Mouse (Mus musculus) hindbrain, postnatal 0 days (tissue): ENCODE measurements around the gene Arhgap11a. TPM values are rescaled to one million over a fixed set of nuclear protein-coding genes. Genes with fewer than 3 reads are reported as not detected.
A peak's percentile ranks its signal among the peaks of the same experiment; 100 is the strongest.

Source experiments
- ATAC-seq: fragments of 200-750 bp; cut with Nextera tagmentation; 2 replicates; pipeline ENCODE4 v1.8.0; 2017; ENCODE audit warnings: mild to moderate bottlenecking, moderate TSS enrichment, moderate library complexity
- DNase-seq: peaks from one replicate; pipeline ENCODE4 v3.0.0-alpha.2; 2015; ENCODE audit warnings: low spot score
- H3K27ac ChIP-seq: fragments of 300-500 bp; sonication (generic); 2 replicates; pipeline ENCODE4 v1.5.1; 2014; ENCODE audit warnings: mild to moderate bottlenecking
- H3K27me3 ChIP-seq: fragments of 300-500 bp; sonication (generic); 2 replicates; pipeline ENCODE4 v1.6.1; 2014; ENCODE audit warnings: low read length, mixed read lengths; ENCODE audit not compliant: insufficient read depth
- H3K36me3 ChIP-seq: fragments of 300-500 bp; sonication (generic); 2 replicates; pipeline ENCODE4 v1.6.1; 2014; ENCODE audit warnings: low read length, mixed read lengths; ENCODE audit not compliant: insufficient read depth
- H3K4me1 ChIP-seq: fragments of 300-500 bp; sonication (generic); 2 replicates; pipeline ENCODE4 v1.6.1; 2014; ENCODE audit warnings: antibody characterized with exemption, low read length, mixed read lengths; ENCODE audit not compliant: insufficient read depth
- H3K4me2 ChIP-seq: fragments of 300-500 bp; sonication (generic); 2 replicates; pipeline ENCODE4 v1.6.1; 2014; ENCODE audit warnings: low read depth, mild to moderate bottlenecking, low read length, moderate library complexity, mixed read lengths
- H3K4me3 ChIP-seq: fragments of 300-500 bp; sonication (generic); 2 replicates; pipeline ENCODE4 v1.5.1; 2014; ENCODE audit warnings: low read length
- H3K9ac ChIP-seq: fragments of 300-500 bp; sonication (generic); replicated peaks from 2 replicates; pipeline ENCODE4 v1.6.1; 2014; ENCODE audit warnings: mild to moderate bottlenecking, low read length, moderate library complexity, mixed read lengths
- H3K9me3 ChIP-seq: fragments of 300-500 bp; sonication (generic); 2 replicates; pipeline ENCODE4 v1.6.1; 2016; ENCODE audit warnings: low read length, mixed read lengths
- CTCF ChIP-seq: IDR thresholded peaks from 2 replicates; pipeline ENCODE4 v1.5.1; 2016; ENCODE audit warnings: antibody characterized with exemption, control low read depth, low read depth
- WGBS: fragments of 180-500 bp; shearing (Covaris S2); extraction: QIAGEN DNeasy Blood & Tissue Kit; methylation state at CpG from one replicate; pipeline ENCODE4 v1.1.7; 2014; 5-methylcytosine and 5-hydroxymethylcytosine counted together
- polyA plus RNA-seq: library from polyadenylated mRNA; unstranded; fragments of >200 nt; fragmentation: Nextera tagmentation; extraction: Ambion mirVana; gene quantifications from 2 replicates; pipeline ENCODE4 v1.2.1, GENCODE M21; 2015
- total RNA-seq: library from RNA; depleted of rRNA; stranded (reverse); fragments of >200 nt; gene quantifications from 2 replicates; pipeline ENCODE4 v1.2.3, GENCODE M21; 2014; rRNA removed

Gene Arhgap11a
- total RNA-seq: 1.8 and 2.2 TPM in 2 replicates
- polyA plus RNA-seq: 6.5 and 6.7 TPM in 2 replicates

GRCm38 (mm10) chr2:113848245-113849121 lies at the start of gene Arhgap11a:
TSS of gene Arhgap11a (minus strand) at chr2:113848661.
- H3K9ac ChIP-seq: peak within 1 kb of the TSS; percentile 53
- no peaks in the 10 kb centered on the region for H3K27me3 ChIP-seq
- DNase-seq: peak; percentile 98
- no peaks in the 10 kb centered on the region for H3K36me3 ChIP-seq
- H3K9me3 ChIP-seq: no peaks in the 10 kb centered on the region
- no peak for TF ChIP-seq CTCF
- H3K27ac ChIP-seq: peak within 1 kb of the TSS; percentile 76
- H3K4me1 ChIP-seq: no peaks in the 10 kb centered on the region; the same call in 1 of the 2 replicates
- peak within 1 kb of the TSS; percentile 98 for H3K4me2 ChIP-seq
- peak; percentile 98 for ATAC-seq
- under 1% methylated on average over 48 of the region's 48 CpGs for WGBS
- peak within 1 kb of the TSS; percentile 81 for H3K4me3 ChIP-seq

GRCm38 (mm10) chr2:113893385-113894122 lies 45.1 kb upstream of the Arhgap11a start:
- no peak overlapping the region for H3K4me2 ChIP-seq
- no peak overlapping the region for H3K27ac ChIP-seq
- no peaks in the 10 kb centered on the region for H3K36me3 ChIP-seq
- TF ChIP-seq CTCF: no peak
- DNase-seq (no peak), ATAC-seq (no peak)
- H3K9ac ChIP-seq: no peak overlapping the region
- H3K4me1 ChIP-seq: no peaks in the 10 kb centered on the region
- no peaks in the 10 kb centered on the region for H3K27me3 ChIP-seq
- WGBS: 83% methylated on average over 10 of the region's 12 CpGs
- H3K9me3 ChIP-seq: no peaks in the 10 kb centered on the region
- H3K4me3 ChIP-seq: no peak overlapping the region

- H3K27me3 ChIP-seq: no peaks in the 10 kb centered on the region
- H3K4me3 ChIP-seq: no peak overlapping the region
- no peak for ATAC-seq
- no peak for DNase-seq
- no peak overlapping the region for H3K9ac ChIP-seq
- no peak for TF ChIP-seq CTCF
- 46% methylated on average over 4 of the region's 4 CpGs for WGBS
- H3K27ac ChIP-seq: no peak overlapping the region
- H3K36me3 ChIP-seq: no peaks in the 10 kb centered on the region
- no peaks in the 10 kb centered on the region for H3K9me3 ChIP-seq
- H3K4me1 ChIP-seq: no peaks in the 10 kb centered on the region
- no peak overlapping the region for H3K4me2 ChIP-seq
Measured at GRCm38 (mm10) chr2:113887166-113887565, 38.7 kb upstream of the Arhgap11a start.

GRCm38 (mm10) chr2:113886061-113886460 lies 37.6 kb upstream of the Arhgap11a start:
- Histone ChIP-seq H3K4me3 (no peak overlapping the region), H3K27me3 (no peaks in the 10 kb centered on the region), H3K27ac (no peak overlapping the region), H3K9me3 (no peaks in the 10 kb centered on the region), H3K4me1 (no peaks in the 10 kb centered on the region), H3K36me3 (no peaks in the 10 kb centered on the region), H3K4me2 (no peak overlapping the region), H3K9ac (no peak overlapping the region)
- WGBS: 73% methylated on average over 1 of the region's 1 CpGs
- ATAC-seq: no peak
- no peak for DNase-seq
- no peak for TF ChIP-seq CTCF

- no peak overlapping the region for H3K9ac ChIP-seq
- DNase-seq: no peak
- no peak overlapping the region for H3K4me3 ChIP-seq
- no peak for ATAC-seq
- H3K4me1 ChIP-seq: no peaks in the 10 kb centered on the region
- no peak for TF ChIP-seq CTCF
- H3K9me3 ChIP-seq: no peaks in the 10 kb centered on the region
- no peaks in the 10 kb centered on the region for H3K36me3 ChIP-seq
- H3K27ac ChIP-seq: no peak overlapping the region
- 88% methylated on average over 1 of the region's 1 CpGs for WGBS
- H3K27me3 ChIP-seq: no peaks in the 10 kb centered on the region
- no peak overlapping the region for H3K4me2 ChIP-seq
Measured at GRCm38 (mm10) chr2:113870115-113870514, 21.7 kb upstream of the Arhgap11a start.

- Histone ChIP-seq H3K9ac (no peak overlapping the region), H3K9me3 (no peaks in the 10 kb centered on the region), H3K27ac (no peak overlapping the region), H3K36me3 (no peaks in the 10 kb centered on the region), H3K4me3 (no peak overlapping the region), H3K4me2 (no peak overlapping the region), H3K27me3 (no peaks in the 10 kb centered on the region), H3K4me1 (no peaks in the 10 kb centered on the region)
- DNase-seq (no peak), ATAC-seq (no peak)
- TF ChIP-seq CTCF: no peak
- WGBS: 79% methylated on average over 4 of the region's 4 CpGs
Measured at GRCm38 (mm10) chr2:113868404-113868803, 19.9 kb upstream of the Arhgap11a start.
